Mouse (Mus musculus): ENCODE results near the gene Sdf4. TPM values are rescaled to one million over a fixed set of nuclear protein-coding genes. Genes with fewer than 3 reads are reported as not detected.

Gene Sdf4
- polyA plus RNA-seq, 1 experiment from 2014 or later: 129 TPM

GRCm38 (mm10) chr4:155970286-155970685 lies 22.4 kb upstream of the Sdf4 start:
- H3K4me1 ChIP-seq: no peaks in the 10 kb centered on the region
- H3K9ac ChIP-seq: no peak overlapping the region
- no peak overlapping the region for H3K4me2 ChIP-seq (replicated peaks)
- ATAC-seq (ENCODE audit: low FRiP score): no peak
- peaks cover 14% of the 10 kb centered on the region for H3K36me3 ChIP-seq
- WGBS: 89% methylated on average over 5 of the region's 5 CpGs
- H3K27me3 ChIP-seq: no peaks in the 10 kb centered on the region
- no peak overlapping the region for H3K27ac ChIP-seq
- no peaks in the 10 kb centered on the region for H3K9me3 ChIP-seq (replicated peaks)
- no peak overlapping the region for H3K4me3 ChIP-seq

- H3K4me3 ChIP-seq: no peak overlapping the region
- H3K36me3 ChIP-seq: no peaks in the 10 kb centered on the region
- H3K9me3 ChIP-seq (replicated peaks): peaks cover 4% of the 10 kb centered on the region; the same call in 1 of the 2 replicates
- no peak overlapping the region for H3K9ac ChIP-seq
- no peak for ATAC-seq (ENCODE audit: low FRiP score)
- H3K4me2 ChIP-seq (replicated peaks): no peak overlapping the region
- H3K27me3 ChIP-seq: no peaks in the 10 kb centered on the region
- WGBS: 66% methylated on average over 6 of the region's 6 CpGs
- no peaks in the 10 kb centered on the region for H3K4me1 ChIP-seq
- no peak overlapping the region for H3K27ac ChIP-seq
Observed at GRCm38 (mm10) chr4:155972651-155973050, 20.0 kb upstream of the Sdf4 start.

- H3K9ac ChIP-seq: no peak overlapping the region
- WGBS: 86% methylated on average over 2 of the region's 2 CpGs
- no peaks in the 10 kb centered on the region for H3K27me3 ChIP-seq
- H3K4me3 ChIP-seq: no peak overlapping the region
- H3K4me1 ChIP-seq: no peaks in the 10 kb centered on the region
- H3K27ac ChIP-seq: no peak overlapping the region
- no peaks in the 10 kb centered on the region for H3K36me3 ChIP-seq
- no peak for ATAC-seq (ENCODE audit: low FRiP score)
- no peak overlapping the region for H3K4me2 ChIP-seq (replicated peaks)
- H3K9me3 ChIP-seq (replicated peaks): peaks cover 4% of the 10 kb centered on the region; the same call in 1 of the 2 replicates
Observed at GRCm38 (mm10) chr4:155973239-155973638, 19.4 kb upstream of the Sdf4 start.

- H3K4me3 ChIP-seq: no peak overlapping the region
- peaks cover 7% of the 10 kb centered on the region; the same call in 1 of the 2 replicates for H3K4me1 ChIP-seq
- no peak for ATAC-seq (ENCODE audit: low FRiP score)
- H3K9ac ChIP-seq: no peak overlapping the region
- H3K27ac ChIP-seq: no peak overlapping the region
- peaks cover 4% of the 10 kb centered on the region; the same call in 1 of the 2 replicates for H3K9me3 ChIP-seq (replicated peaks)
- H3K27me3 ChIP-seq: no peaks in the 10 kb centered on the region
- 84% methylated on average over 12 of the region's 12 CpGs for WGBS
- no peak overlapping the region for H3K4me2 ChIP-seq (replicated peaks)
- no peaks in the 10 kb centered on the region for H3K36me3 ChIP-seq
Observed at GRCm38 (mm10) chr4:155981436-155982082, 11.1 kb upstream of the Sdf4 start.

- no peak overlapping the region for H3K9ac ChIP-seq
- peaks cover 7% of the 10 kb centered on the region; the same call in 1 of the 2 replicates for H3K4me1 ChIP-seq
- H3K27ac ChIP-seq: no peak overlapping the region
- no peaks in the 10 kb centered on the region for H3K27me3 ChIP-seq
- WGBS: 13% methylated on average over 2 of the region's 2 CpGs
- H3K4me3 ChIP-seq: no peak overlapping the region
- no peaks in the 10 kb centered on the region for H3K9me3 ChIP-seq (replicated peaks)
- no peaks in the 10 kb centered on the region for H3K36me3 ChIP-seq
- no peak overlapping the region for H3K4me2 ChIP-seq (replicated peaks)
- ATAC-seq (ENCODE audit: low FRiP score): no peak
Observed at GRCm38 (mm10) chr4:155983788-155984187, 8.9 kb upstream of the Sdf4 start.

- Histone ChIP-seq H3K9me3 (replicated peaks) (no peaks in the 10 kb centered on the region), H3K36me3 (peaks cover 3% of the 10 kb centered on the region), H3K9ac (peak overlapping the region; percentile 77), H3K4me2 (replicated peaks) (peak overlapping the region; percentile 96), H3K27ac (peak overlapping the region; percentile 95), H3K4me3 (peak overlapping the region; percentile 62), H3K27me3 (no peaks in the 10 kb centered on the region), H3K4me1 (peaks cover 22% of the 10 kb centered on the region)
- 91% methylated on average over 22 of the region's 22 CpGs for WGBS
- 0 out of 2 replicates have a peak, but pooled peaks have one; percentile 0 for ATAC-seq (ENCODE audit: low FRiP score)
Observed at GRCm38 (mm10) chr4:155991211-155991907, 1.3 kb upstream of the Sdf4 start.

- H3K9me3 ChIP-seq (replicated peaks): no peaks in the 10 kb centered on the region
- no peaks in the 10 kb centered on the region for H3K27me3 ChIP-seq
- peak overlapping the region; percentile 62 for H3K4me3 ChIP-seq
- ATAC-seq (ENCODE audit: low FRiP score): no peak; the same call in 1 of the 2 replicates
- WGBS: 27% methylated on average over 37 of the region's 37 CpGs
- peak overlapping the region; percentile 96 for H3K4me2 ChIP-seq (replicated peaks)
- peaks cover 6% of the 10 kb centered on the region for H3K36me3 ChIP-seq
- peaks cover 22% of the 10 kb centered on the region for H3K4me1 ChIP-seq
- H3K9ac ChIP-seq: peak overlapping the region; percentile 77
- peak overlapping the region; percentile 95 for H3K27ac ChIP-seq
Observed at GRCm38 (mm10) chr4:155991908-155992230, 803 bp upstream of the Sdf4 start.

- Histone ChIP-seq H3K9ac (peak overlapping the region; percentile 81), H3K4me3 (peak overlapping the region; percentile 62), H3K9me3 (replicated peaks) (no peaks in the 10 kb centered on the region), H3K4me2 (replicated peaks) (peak overlapping the region; percentile 75), H3K4me1 (peaks cover 22% of the 10 kb centered on the region), H3K36me3 (peaks cover 12% of the 10 kb centered on the region), H3K27ac (peak overlapping the region; percentile 95), H3K27me3 (no peaks in the 10 kb centered on the region)
- WGBS: under 1% methylated on average over 70 of the region's 70 CpGs
- ATAC-seq (ENCODE audit: low FRiP score): peak; percentile 82
Observed at GRCm38 (mm10) chr4:155992906-155993547, 355 bp downstream of the Sdf4 start.

- WGBS: 6% methylated on average over 15 of the region's 15 CpGs
- peak overlapping the region; percentile 95 for H3K27ac ChIP-seq
- peaks cover 22% of the 10 kb centered on the region for H3K4me1 ChIP-seq
- H3K9ac ChIP-seq: peak overlapping the region; percentile 81
- H3K4me3 ChIP-seq: peak overlapping the region; percentile 62
- H3K9me3 ChIP-seq (replicated peaks): no peaks in the 10 kb centered on the region
- H3K27me3 ChIP-seq: no peaks in the 10 kb centered on the region
- H3K4me2 ChIP-seq (replicated peaks): peak overlapping the region; percentile 75
- H3K36me3 ChIP-seq: peaks cover 18% of the 10 kb centered on the region
- no peak for ATAC-seq (ENCODE audit: low FRiP score)
Observed at GRCm38 (mm10) chr4:155993606-155994005, 934 bp downstream of the Sdf4 start.

- Histone ChIP-seq H3K9me3 (replicated peaks) (no peaks in the 10 kb centered on the region), H3K36me3 (peaks cover 91% of the 10 kb centered on the region), H3K4me3 (no peak overlapping the region), H3K4me2 (replicated peaks) (no peak overlapping the region), H3K4me1 (no peaks in the 10 kb centered on the region), H3K27ac (no peak overlapping the region), H3K27me3 (no peaks in the 10 kb centered on the region), H3K9ac (no peak overlapping the region)
- 90% methylated on average over 3 of the region's 3 CpGs for WGBS
- no peak for ATAC-seq (ENCODE audit: low FRiP score)
Observed at GRCm38 (mm10) chr4:156004109-156004508, 11.4 kb downstream of the Sdf4 start.

- Histone ChIP-seq H3K4me1 (no peaks in the 10 kb centered on the region), H3K27me3 (no peaks in the 10 kb centered on the region), H3K4me2 (replicated peaks) (no peak overlapping the region), H3K4me3 (no peak overlapping the region), H3K36me3 (peaks cover 91% of the 10 kb centered on the region), H3K27ac (no peak overlapping the region), H3K9me3 (replicated peaks) (no peaks in the 10 kb centered on the region), H3K9ac (no peak overlapping the region)
- WGBS: 96% methylated on average over 4 of the region's 4 CpGs
- ATAC-seq (ENCODE audit: low FRiP score): no peak
Observed at GRCm38 (mm10) chr4:156008369-156008768, 15.7 kb downstream of the Sdf4 start.

- H3K4me3 ChIP-seq: no peak within 1 kb of the TSS
- no peak within 1 kb of the TSS for H3K4me2 ChIP-seq (replicated peaks)
- no peak within 1 kb of the TSS for H3K27ac ChIP-seq
- ATAC-seq (ENCODE audit: low FRiP score): no peak
- H3K9me3 ChIP-seq (replicated peaks): no peaks in the 10 kb centered on the region
- H3K4me1 ChIP-seq: no peaks in the 10 kb centered on the region
- 85% methylated on average over 8 of the region's 8 CpGs for WGBS
- H3K27me3 ChIP-seq: no peaks in the 10 kb centered on the region
- H3K36me3 ChIP-seq: peaks cover 68% of the 10 kb centered on the region
- no peak within 1 kb of the TSS for H3K9ac ChIP-seq
Observed at GRCm38 (mm10) chr4:156013637-156014036, 21.0 kb downstream of the Sdf4 start, which contains the start of gene Tnfrsf4. TSS of gene Tnfrsf4 (plus strand) at chr4:156013843.

Measured in hindbrain, embryonic 12.5 days (tissue).